Mouse (Mus musculus) kidney, adult 2 months (tissue): ENCODE results near the gene Cblc.

Experiments used
- CTCF ChIP-seq: fragments of 200-500 bp; conservative IDR thresholded peaks from 2 replicates; pipeline ENCODE4 v1.5.1; 2011; ENCODE audit warnings: low read depth, mild to moderate bottlenecking, control low read depth, low read length, moderate library complexity, mixed read lengths; ENCODE audit not compliant: insufficient read depth, insufficient read length
- POLR2A ChIP-seq: fragments of 200-500 bp; IDR thresholded peaks from one replicate; pipeline ENCODE4 v1.6.1; 2011; ENCODE audit warnings: low read depth, low read length, control low read depth

DNA sequence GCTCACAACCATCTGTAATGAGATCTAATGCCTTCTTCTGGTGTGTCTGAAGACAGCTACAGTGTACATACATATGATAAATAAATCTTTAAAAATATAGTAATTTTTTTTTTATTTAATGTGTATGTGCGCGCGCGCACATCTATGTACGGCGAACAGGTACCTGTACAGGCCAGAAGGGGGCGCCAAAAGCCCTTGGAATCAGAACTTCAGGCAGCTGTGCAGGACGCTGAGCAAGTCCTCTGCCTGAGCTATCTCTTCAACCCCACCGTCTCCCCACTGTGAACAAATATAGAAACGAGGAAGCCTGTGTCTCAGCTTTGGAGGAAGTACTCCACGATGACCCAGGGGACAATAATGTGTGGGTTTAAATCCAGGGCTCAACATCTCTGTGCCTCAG, 56.3 kb downstream of the Cblc start:
- TF ChIP-seq POLR2A: no peak
- TF ChIP-seq CTCF: 0 out of 2 replicates have a peak, but pooled peaks have one; percentile 13
